Mouse (Mus musculus) lung, postnatal 10 days (tissue): ENCODE measurements around the gene Gm5930.
"Not testable (repeated sequence)": the region's sequence is repeated elsewhere in the genome, so short reads cannot be mapped to it uniquely, and the experiment has no call there.

Source experiments
- DNase-seq: peaks from one replicate; pipeline ENCODE4 v3.0.0; 2021

The Gm5930 gene

DNA sequence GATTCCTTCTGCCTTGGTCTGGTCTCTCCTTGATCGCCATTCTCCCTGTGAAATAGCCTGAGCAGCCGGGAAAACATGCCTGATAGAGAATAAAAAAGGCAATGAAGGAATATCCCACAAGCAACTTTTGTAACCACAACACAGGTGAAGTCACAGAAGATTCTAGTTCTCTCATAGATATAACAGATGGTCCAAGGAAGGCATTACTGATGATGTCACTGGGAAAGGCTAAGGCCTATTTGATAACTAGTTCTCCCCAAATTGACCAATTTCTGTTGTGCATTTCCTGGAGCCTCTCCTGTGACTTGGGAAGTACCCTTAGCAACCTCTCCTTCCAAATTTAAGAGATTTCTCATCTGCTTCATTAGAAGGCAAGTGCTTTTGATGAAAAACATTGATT is at the start of gene Gm5930:
Gene Gm5930, minus strand, starts transcription at position 101 of the 400 bp plus-strand sequence.
- not testable (repeated sequence) for DNase-seq

DNA sequence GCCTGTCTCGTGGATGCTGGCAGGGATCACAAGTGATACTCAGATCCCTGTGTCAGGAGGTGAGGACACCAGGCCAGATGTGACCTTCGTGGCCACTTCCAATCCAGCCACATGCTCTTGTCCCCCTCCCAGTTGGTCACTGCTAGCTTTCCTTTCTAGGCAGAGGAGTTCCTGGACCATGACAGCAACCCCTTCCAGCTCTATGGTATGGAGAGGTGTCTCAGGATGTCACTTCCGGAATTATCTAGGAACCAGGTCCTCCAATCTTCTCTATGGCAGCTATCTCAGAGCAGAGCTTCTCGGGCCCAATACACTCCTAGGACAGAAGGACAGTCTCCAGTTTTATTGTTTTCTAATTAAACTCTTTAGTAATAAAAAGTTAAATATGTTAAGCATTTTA is 45.8 kb upstream of the Gm5930 start:
- DNase-seq: not testable (repeated sequence)

DNA sequence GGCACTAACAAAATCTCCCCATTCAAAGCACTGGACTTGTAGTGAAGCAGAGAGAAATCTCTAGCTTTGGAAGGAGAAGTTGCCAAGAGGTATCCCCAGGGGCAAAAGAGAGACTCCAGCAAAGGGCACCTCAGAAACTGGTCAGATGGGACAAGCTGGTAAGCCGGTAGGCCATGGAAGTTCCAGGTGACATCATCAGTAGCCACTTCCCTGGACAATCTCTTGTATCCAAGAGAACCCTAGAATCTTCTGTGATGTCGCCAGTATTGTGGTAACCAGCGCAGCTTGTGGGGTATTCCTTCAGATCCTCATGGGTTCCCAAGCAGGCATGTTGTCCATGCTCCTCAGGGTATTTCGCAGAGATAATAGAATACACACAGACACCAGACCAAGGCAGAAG is 26.7 kb upstream of the Gm5930 start, which contains the start of gene Gm8229:
Gene Gm8229, plus strand, starts transcription at position 301 of the 400 bp plus-strand sequence.
- DNase-seq: not testable (repeated sequence)

DNA sequence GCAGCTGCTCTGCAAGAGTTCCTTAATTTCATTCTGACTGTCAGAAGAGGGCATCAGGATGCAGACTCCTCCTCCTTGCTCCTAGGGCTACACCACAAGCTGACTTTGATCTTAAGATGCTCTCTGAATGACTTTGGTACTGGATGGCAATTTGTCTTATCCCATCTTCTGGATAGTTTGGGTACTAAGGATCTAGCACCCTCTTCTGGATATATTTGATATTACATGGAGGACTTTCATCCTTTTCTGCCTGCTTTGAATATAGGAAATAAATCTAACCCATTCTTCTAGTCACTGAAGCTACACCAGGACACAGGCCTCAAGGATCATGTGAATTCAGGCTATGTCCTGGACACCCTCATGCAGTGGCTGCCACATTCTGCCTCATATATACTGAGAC is 23.9 kb upstream of the Gm5930 start:
- not testable (repeated sequence) for DNase-seq

DNA sequence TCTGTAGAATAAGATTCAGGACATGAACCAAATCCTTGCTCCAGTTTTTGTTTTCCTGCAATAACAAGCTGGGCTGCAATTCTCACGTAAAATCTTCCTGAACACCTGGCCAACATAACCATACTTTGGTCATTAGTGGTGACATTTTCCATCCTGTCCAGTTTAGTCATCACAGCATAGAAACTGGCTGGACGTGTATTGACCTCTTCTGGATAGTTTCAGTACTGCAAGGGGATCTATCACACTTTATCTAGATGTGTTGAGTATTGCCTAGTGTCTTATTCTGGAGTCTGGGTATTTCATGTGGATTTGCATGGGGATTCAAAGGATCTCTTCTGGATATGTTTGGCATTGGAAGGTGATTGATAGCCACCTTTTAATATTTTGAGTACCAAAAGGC is 23.0 kb upstream of the Gm5930 start:
- not testable (repeated sequence) for DNase-seq

DNA sequence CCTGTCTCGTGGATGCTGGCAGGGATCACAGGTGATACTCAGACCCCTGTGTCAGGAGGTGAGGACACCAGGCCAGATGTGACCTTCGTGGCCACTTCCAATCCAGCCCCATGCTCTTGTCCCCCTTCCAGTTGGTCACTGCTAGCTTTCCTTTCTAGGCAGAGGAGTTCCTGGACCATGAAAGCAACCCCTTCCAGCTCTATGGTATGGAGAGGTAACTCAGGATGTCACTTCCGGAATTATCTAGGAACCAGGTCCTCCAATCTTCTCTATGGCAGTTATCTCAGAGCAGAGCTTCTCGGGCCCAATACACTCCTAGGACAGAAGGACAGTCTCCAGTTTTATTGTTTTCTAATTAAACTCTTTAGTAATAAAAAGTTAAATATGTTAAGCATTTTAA is 26.3 kb downstream of the Gm5930 start:
- not testable (repeated sequence) for DNase-seq

DNA sequence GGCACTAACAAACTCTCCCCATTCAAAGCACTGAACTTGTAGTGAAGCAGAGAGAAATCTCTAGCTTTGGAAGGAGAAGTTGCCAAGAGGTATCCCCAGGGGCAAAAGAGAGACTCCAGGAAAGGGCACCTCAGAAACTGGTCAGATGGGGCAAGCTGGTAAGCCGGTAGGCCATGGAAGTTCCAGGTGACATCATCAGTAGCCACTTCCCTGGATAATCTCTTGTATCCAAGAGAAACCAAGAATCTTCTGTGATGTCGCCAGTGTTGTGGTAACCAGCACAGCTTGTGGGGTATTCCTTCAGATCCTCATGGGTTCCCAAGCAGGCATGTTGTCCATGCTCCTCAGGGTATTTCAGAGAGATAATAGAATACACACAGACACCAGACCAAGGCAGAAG is 53.1 kb downstream of the Gm5930 start, which contains the start of gene Gm8220:
Gene Gm8220, plus strand, starts transcription at position 301 of the 400 bp plus-strand sequence.
- DNase-seq: not testable (repeated sequence)
